Mouse (Mus musculus): ENCODE results near the gene Ugp2. TPM values are rescaled to one million over a fixed set of nuclear protein-coding genes. Genes with fewer than 3 reads are reported as not detected.

The Ugp2 gene
- 17.7 and 20.9 TPM in 2 replicates for total RNA-seq (2012; rRNA removed)
- 44.1 and 47.6 TPM in 2 replicates for total RNA-seq (2014; rRNA removed)
- polyA plus RNA-seq (2012; ENCODE audit: insufficient read length, low read depth) = 24.1 and 37.2 TPM in 2 replicates

- Histone ChIP-seq H3K79me2 (replicated peaks; ENCODE audit: control insufficient read depth, extremely low read depth, insufficient read depth, poor library complexity, severe bottlenecking) (peaks cover 15% of the 10 kb centered on the region), H3K27me3 (replicated peaks) (no peaks in the 10 kb centered on the region), H3K36me3 (replicated peaks in 1 of 2; ENCODE audit: control insufficient read depth in 1 of 2, insufficient read depth in 1 of 2, low read length in 1 of 2) (peaks cover 0 to 5% of the 10 kb centered on the region in 2 experiments), H3K9me3 (replicated peaks; ENCODE audit: low read length) (peaks cover 3% of the 10 kb centered on the region), H3K4me3 (replicated peaks in 1 of 3; ENCODE audit: low read depth in 2 of 3, low read length in 2 of 3, poor library complexity in 1 of 3) (peak within 1 kb of the TSS; percentile 81 to 86 (median 84)), H3K9ac (ENCODE audit: insufficient read depth, low read depth) (peak within 1 kb of the TSS; percentile 80), H3K27ac (ENCODE audit: insufficient read depth, low read depth) (peak within 1 kb of the TSS; percentile 68), H3K4me1 (ENCODE audit: control insufficient read depth in 1 of 2, insufficient read depth in 2 of 2) (peaks cover 0 to 17% of the 10 kb centered on the region in 2 experiments; a peak in 2 of 4 replicates), H3K4me2 (ENCODE audit: insufficient read depth, low read depth, poor library complexity, severe bottlenecking) (peak within 1 kb of the TSS; percentile 98)
- TF ChIP-seq E2F4 (IDR thresholded peaks at IDR 0.05; ENCODE audit: insufficient replicate concordance, low read depth, low read length) (peak; percentile 86; the same call in 1 of the 2 replicates), KAT2A (IDR thresholded peaks at IDR 0.05; ENCODE audit: insufficient replicate concordance, low read length) (0 out of 2 replicates have a peak, but pooled peaks have one; percentile 47), CHD1 (IDR thresholded peaks at IDR 0.05; ENCODE audit: low read depth, low read length) (no peak), CTCF (conservative IDR thresholded peaks at IDR 0.05 in 1 of 2, IDR thresholded peaks at IDR 0.05 in 1 of 2; ENCODE audit: low read depth in 2 of 2, low read length in 2 of 2) (no peak), PAX5 (IDR thresholded peaks at IDR 0.05; ENCODE audit: low read length) (no peak), TCF12 (IDR thresholded peaks at IDR 0.05; ENCODE audit: low read depth, low read length) (no peak; the same call in 1 of the 2 replicates), IRF4 (IDR thresholded peaks at IDR 0.05; ENCODE audit: low read depth, low read length) (0 out of 2 replicates have a peak, but pooled peaks have one; percentile 12), ETS1 (conservative IDR thresholded peaks at IDR 0.05; ENCODE audit: low read depth, low read length) (no peak; the same call in 1 of the 2 replicates), RAD21 (IDR thresholded peaks at IDR 0.05; ENCODE audit: low read depth, low read length) (no peak), POLR2A (IDR thresholded peaks at IDR 0.05; ENCODE audit: low read depth, low read length) (peak; percentile 79), ZNF384 (IDR thresholded peaks at IDR 0.05; ENCODE audit: low read depth, low read length) (no peak), MAZ (IDR thresholded peaks at IDR 0.05; ENCODE audit: low read depth, low read length) (peak; percentile 100), UBTF (IDR thresholded peaks at IDR 0.05; ENCODE audit: low read depth, low read length) (no peak), NRF1 (IDR thresholded peaks at IDR 0.05; ENCODE audit: low read depth, low read length) (peak; percentile 49), JUN (IDR thresholded peaks at IDR 0.05; ENCODE audit: insufficient read depth, low read depth, low read length) (no peak), NELFE (IDR thresholded peaks at IDR 0.05; ENCODE audit: low read depth, low read length) (no peak), GABPA (IDR thresholded peaks at IDR 0.05; ENCODE audit: insufficient replicate concordance, low read depth, low read length) (no peak), TBP (conservative IDR thresholded peaks at IDR 0.05; ENCODE audit: low read depth, low read length) (no peak), USF2 (conservative IDR thresholded peaks at IDR 0.05; ENCODE audit: low read depth, low read length) (no peak), USF1 (IDR thresholded peaks at IDR 0.05; ENCODE audit: low read depth, low read length) (no peak), RCOR1 (conservative IDR thresholded peaks at IDR 0.05; ENCODE audit: low read depth, low read length) (no peak), MAX (IDR thresholded peaks at IDR 0.05; ENCODE audit: low read length) (peak; percentile 99), SMC3 (IDR thresholded peaks at IDR 0.05; ENCODE audit: low read depth, low read length) (no peak), BHLHE40 (IDR thresholded peaks at IDR 0.05; ENCODE audit: low read depth, low read length) (peak; percentile 54; the same call in 1 of the 2 replicates), ZMIZ1 (IDR thresholded peaks at IDR 0.05; ENCODE audit: low read depth, low read length) (peak; percentile 52; the same call in 1 of the 2 replicates), POLR2AphosphoS2 (IDR thresholded peaks at IDR 0.05; ENCODE audit: low read depth, low read length) (0 out of 2 replicates have a peak, but pooled peaks have one; percentile 7), SIN3A (IDR thresholded peaks at IDR 0.05; ENCODE audit: low read length) (no peak; the same call in 1 of the 2 replicates), MYC (IDR thresholded peaks at IDR 0.05; ENCODE audit: low read depth, low read length) (0 out of 2 replicates have a peak, but pooled peaks have one; percentile 26), HCFC1 (IDR thresholded peaks at IDR 0.05; ENCODE audit: low read depth, low read length) (peak; percentile 70), ZC3H11A (IDR thresholded peaks at IDR 0.05; ENCODE audit: low read depth, low read length) (no peak), CHD2 (IDR thresholded peaks at IDR 0.05; ENCODE audit: low read length) (peak; percentile 97), MXI1 (IDR thresholded peaks at IDR 0.05; ENCODE audit: low read depth, low read length) (peak; percentile 83), MEF2A (IDR thresholded peaks at IDR 0.05; ENCODE audit: borderline replicate concordance, low read depth, low read length) (no peak), ELF1 (IDR thresholded peaks at IDR 0.05; ENCODE audit: low read depth, low read length) (peak; percentile 97), EP300 (IDR thresholded peaks at IDR 0.05; ENCODE audit: low read length) (no peak), ZKSCAN1 (IDR thresholded peaks at IDR 0.05; ENCODE audit: borderline replicate concordance, low read depth, low read length) (no peak)
- in situ Hi-C loops (cut with MboI; ENCODE audit: low pct_ligation_motif_present, low pct_unique_long_range_greater_than_20kb, low sequenced_read_pairs) (no loop called here), dilution Hi-C loops (cut with MboI; ENCODE audit: extremely low pct_ligation_motif_present, extremely low pct_unique_long_range_greater_than_20kb, low sequenced_read_pairs) (no loop called here)
- DNase-seq (ENCODE audit: extremely low read depth) = peak; percentile 98
Measured at GRCm38 (mm10) chr11:21371122-21371806, at the start of gene Ugp2. Ugp2 (minus strand) TSS chr11:21371201.

Data from CH12.LX (cell line).